Mouse (Mus musculus): Measurements from ENCODE around the gene Casq1.
"Not testable (repeated sequence)": the region's sequence is repeated elsewhere in the genome, so short reads cannot be mapped to it uniquely, and the experiment has no call there.

Gene Casq1

GRCm38 (mm10) chr1:172219451-172220406, at the start of gene Casq1:
Casq1 (minus strand) TSS chr1:172219868.
- DNase-seq (ENCODE audit: low spot score in 2 of 2): no peak

GRCm38 (mm10) chr1:172261477-172262078, 41.9 kb upstream of the Casq1 start, which contains the start of gene Igsf8:
Igsf8 (plus strand) TSS chr1:172261641.
- DNase-seq (ENCODE audit: low spot score in 2 of 2): no peak

GRCm38 (mm10) chr1:172258314-172258713, 38.6 kb upstream of the Casq1 start, which contains the start of gene Atp1a4:
Atp1a4 (minus strand) TSS chr1:172258414.
- DNase-seq (ENCODE audit: low spot score in 2 of 2): no peak

GRCm38 (mm10) chr1:172247679-172248078, 28.0 kb upstream of the Casq1 start:
- DNase-seq (ENCODE audit: low spot score in 2 of 2): no peak

- no peak for DNase-seq (ENCODE audit: low spot score in 2 of 2)
Measured at GRCm38 (mm10) chr1:172247216-172247615, 27.5 kb upstream of the Casq1 start.

- not testable (repeated sequence) for DNase-seq (ENCODE audit: low spot score in 2 of 2)
Measured at GRCm38 (mm10) chr1:172244645-172245044, 25.0 kb upstream of the Casq1 start.

- DNase-seq (ENCODE audit: low spot score in 2 of 2): no peak
Measured at GRCm38 (mm10) chr1:172243547-172244205, 24.0 kb upstream of the Casq1 start.

- DNase-seq (ENCODE audit: low spot score in 2 of 2): no peak
Measured at GRCm38 (mm10) chr1:172242401-172242800, 22.7 kb upstream of the Casq1 start.

- DNase-seq (ENCODE audit: low spot score in 2 of 2): no peak
Measured at GRCm38 (mm10) chr1:172240945-172241708, 21.5 kb upstream of the Casq1 start.

- DNase-seq (ENCODE audit: low spot score in 2 of 2): no peak
Measured at GRCm38 (mm10) chr1:172229215-172229614, 9.5 kb upstream of the Casq1 start.

GRCm38 (mm10) chr1:172228209-172228608, 8.5 kb upstream of the Casq1 start:
- DNase-seq (ENCODE audit: low spot score in 2 of 2): no peak

GRCm38 (mm10) chr1:172221297-172222063, 1.8 kb upstream of the Casq1 start:
- DNase-seq (ENCODE audit: low spot score in 2 of 2): no peak

- peak in 1 of 2 experiments; percentile 44 for DNase-seq (ENCODE audit: low spot score in 2 of 2)
Measured at GRCm38 (mm10) chr1:172220414-172220813, 746 bp upstream of the Casq1 start.

- DNase-seq (ENCODE audit: low spot score in 2 of 2): no peak
Measured at GRCm38 (mm10) chr1:172218164-172218910, 1.3 kb downstream of the Casq1 start.

- DNase-seq (ENCODE audit: low spot score in 2 of 2): peak; percentile 89 to 95
Measured at GRCm38 (mm10) chr1:172217148-172217547, 2.5 kb downstream of the Casq1 start.

- DNase-seq (ENCODE audit: low spot score in 2 of 2): no peak
Measured at GRCm38 (mm10) chr1:172214748-172215147, 4.9 kb downstream of the Casq1 start.

GRCm38 (mm10) chr1:172213771-172214170, 5.9 kb downstream of the Casq1 start:
- no peak for DNase-seq (ENCODE audit: low spot score in 2 of 2)

- DNase-seq (ENCODE audit: low spot score in 2 of 2): no peak
Measured at GRCm38 (mm10) chr1:172212776-172213175, 6.9 kb downstream of the Casq1 start.

GRCm38 (mm10) chr1:172207111-172207584, 12.5 kb downstream of the Casq1 start:
- no peak for DNase-seq (ENCODE audit: low spot score in 2 of 2)
